Mouse (Mus musculus): ENCODE measurements around the gene 4933411K16Rik.
"Not testable (repeated sequence)": the region's sequence is repeated elsewhere in the genome, so short reads cannot be mapped to it uniquely, and the experiment has no call there.

4933411K16Rik gene

DNA sequence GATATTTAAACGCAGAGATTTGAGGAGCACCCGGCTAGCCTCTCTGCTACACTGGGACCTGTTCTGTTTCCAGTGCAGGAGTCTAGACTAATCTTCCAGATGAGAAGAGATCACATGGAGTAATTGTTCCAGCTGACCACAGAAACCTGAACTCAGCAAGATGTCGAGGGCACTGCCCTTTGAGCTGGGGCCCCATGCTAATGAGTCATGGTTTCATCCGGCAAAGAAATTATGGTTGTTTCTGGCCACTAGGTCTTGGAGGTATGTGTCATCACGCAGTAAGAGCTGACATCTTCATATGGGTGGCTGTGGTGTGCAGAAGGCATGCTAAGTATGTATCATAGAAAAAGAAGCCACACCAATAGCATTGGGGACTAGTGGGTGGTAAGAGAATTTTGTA is 27.9 kb downstream of the 4933411K16Rik start:
- DNase-seq = no peak

DNA sequence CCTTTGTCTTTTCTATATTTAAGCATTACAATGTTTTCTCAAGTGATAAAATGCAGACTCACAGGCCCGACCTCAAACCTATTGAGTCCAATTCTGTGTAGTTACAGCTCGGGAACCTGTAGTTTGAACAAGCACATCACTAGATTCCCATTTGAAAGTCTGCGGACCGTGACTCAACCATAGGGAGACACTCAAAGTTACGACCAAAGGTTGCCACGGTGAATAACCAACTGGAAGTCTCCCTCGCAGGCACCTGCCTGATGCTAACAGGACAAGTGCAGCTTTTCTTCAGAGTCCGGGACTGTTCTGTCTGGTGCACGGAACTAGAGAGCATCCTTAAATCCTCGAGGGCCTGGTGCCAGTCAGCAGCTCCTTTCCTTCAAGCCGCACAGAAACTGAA is 28.4 kb downstream of the 4933411K16Rik start:
- no peak for DNase-seq

DNA sequence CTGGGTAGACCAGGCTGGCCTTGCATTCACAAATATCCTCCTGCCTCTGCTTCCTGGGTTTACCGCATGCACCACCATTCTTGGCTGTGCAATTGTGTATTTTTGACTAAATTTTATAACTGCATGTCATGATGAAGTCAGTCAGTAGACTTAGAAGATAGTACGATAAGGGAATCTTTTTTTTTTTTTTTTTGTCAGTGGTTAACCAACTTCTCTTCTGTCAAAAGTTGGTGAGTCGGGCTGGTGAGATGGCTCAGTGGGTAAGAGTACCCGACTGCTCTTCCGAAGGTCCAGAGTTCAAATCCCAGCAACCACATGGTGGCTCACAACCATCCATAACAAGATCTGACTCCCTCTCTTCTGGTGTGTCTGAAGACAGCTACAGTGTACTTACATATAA is 29.6 kb downstream of the 4933411K16Rik start:
- not testable (repeated sequence) for DNase-seq

DNA sequence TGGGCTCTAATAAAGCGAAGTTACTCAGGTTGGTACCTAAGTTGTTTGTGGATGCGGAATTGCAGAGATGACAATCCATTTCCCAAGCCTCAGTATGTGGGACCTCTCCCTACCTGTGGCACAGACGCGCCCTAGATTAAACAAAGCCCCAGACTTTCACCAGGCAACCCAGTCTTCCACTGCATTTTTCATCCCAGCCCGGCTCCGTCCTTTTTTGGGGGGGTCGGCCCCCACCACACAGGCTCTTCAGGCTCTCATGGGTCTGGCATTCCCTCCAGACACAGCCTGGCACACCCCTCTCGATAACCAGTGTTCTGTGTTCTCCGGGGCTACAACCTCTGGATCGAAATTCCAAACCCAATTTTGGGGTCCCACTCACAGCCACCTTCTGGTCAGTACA is 33.6 kb downstream of the 4933411K16Rik start:
- DNase-seq = no peak

DNA sequence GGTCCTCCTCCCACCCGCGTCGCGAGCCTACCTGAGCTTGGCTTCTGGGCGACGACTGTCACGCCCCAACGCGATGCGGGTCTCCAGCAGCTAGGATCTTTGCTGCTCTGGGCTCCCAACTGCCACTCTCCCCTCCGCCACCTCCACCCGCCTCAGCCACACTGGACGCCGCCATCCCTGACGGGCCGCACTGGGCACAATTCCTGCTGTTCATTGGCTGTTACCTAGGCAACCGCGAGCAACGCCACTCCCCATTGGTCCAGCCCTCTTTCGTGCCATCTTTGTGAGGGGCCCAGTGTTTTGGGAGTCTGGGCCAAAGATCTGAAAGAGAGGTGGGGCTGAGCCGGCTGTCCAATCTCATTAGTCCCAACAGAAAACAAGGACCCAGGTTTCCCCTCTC is 34.1 kb downstream of the 4933411K16Rik start, which contains the start of gene Morn4:
Gene Morn4 (minus strand): TSS at position 192 of the 400 bp plus-strand sequence.
- peak; percentile 93 for DNase-seq

DNA sequence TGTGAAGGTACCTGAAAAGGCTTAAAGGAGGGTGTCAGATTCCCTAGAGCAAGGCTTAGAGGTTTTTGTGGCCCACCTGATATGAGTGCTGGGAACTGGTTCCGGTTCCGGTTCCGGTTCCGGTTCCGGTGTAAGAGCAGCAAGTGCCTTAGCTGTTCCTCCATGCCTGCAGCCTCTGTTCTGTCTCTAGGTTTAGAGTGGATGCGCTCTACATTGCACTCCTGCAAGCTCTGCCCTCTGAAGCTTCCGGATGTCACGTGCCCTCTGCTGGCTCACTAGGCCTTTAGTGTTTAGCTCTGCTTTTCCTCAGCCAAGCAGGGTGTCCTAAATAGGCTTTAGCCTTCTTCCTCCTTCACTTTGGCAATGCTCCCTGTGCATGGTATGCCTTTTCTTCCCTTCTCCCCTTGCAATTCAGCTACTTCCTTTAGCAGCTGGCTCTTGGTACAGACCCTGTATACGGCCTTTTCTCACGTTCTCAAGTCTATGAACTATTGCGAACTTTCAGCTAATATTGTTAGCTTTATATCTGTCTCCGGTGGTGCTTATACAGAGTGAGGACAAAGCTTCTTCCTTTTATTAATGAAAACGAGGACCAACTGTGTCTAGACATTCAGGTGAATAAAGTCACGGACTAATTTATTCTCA is 37.2 kb downstream of the 4933411K16Rik start:
- DNase-seq = peak; percentile 67

DNA sequence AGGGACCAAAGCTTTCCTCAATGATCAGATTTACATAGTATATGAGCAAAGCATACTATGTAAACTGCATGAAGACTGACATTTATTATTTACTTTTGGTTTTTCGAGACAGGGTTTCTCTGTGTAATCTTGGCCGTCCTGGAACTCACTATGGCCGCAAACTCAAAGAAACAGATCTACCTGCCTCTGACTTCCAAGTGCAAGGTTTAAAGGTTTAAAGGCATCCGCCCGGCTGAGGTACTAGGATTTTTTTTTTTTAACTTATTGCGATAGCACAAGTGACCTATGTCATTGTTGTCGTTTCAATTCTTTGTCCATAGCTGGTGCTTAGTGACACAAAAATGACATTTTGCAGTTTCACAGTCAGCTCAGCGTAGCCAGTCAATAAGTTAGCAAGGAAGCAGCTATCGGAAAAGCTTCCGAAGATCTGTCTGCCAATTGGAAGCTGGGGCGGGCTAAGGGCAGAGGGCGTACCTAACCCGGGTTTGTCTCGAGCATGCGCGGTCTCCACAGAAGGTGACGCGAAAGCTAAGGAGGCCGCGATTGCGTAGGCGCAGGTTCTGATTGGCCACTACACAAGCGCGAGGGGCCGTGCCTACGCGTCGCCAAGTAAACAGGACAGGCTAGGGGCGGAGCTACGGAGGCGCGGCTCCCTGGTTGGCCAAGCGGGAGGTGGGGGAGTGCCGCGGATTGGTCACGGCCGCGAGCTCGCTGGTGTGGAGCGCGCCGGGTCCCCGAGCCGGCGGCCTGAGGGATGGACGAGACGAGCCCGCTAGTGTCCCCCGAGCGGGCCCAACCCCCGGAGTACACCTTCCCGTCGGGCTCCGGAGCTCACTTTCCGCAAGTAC is 37.9 kb downstream of the 4933411K16Rik start, which contains the start of gene Pi4k2a:
Gene Pi4k2a (plus strand): TSS at position 723 of the 848 bp plus-strand sequence.
- DNase-seq = peak; percentile 99

DNA sequence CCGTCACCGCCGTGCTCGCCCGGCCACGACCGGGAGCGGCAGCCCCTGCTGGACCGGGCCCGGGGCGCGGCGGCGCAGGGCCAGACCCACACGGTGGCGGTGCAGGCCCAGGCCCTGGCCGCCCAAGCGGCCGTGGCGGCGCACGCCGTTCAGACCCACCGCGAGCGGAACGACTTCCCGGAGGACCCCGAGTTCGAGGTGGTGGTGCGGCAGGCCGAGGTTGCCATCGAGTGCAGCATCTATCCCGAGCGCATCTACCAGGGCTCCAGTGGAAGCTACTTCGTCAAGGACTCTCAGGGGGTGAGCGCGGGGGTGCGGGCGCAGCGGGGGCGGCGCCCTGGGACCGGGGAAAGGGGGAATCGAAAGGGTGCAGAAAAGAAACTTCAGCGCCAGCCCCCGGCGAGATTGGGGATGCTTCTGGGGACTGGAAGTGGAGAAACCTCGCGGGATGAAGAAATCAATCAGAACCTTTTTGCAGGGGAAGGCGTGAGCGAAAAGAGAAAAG is 38.6 kb downstream of the 4933411K16Rik start:
- DNase-seq = no peak

DNA sequence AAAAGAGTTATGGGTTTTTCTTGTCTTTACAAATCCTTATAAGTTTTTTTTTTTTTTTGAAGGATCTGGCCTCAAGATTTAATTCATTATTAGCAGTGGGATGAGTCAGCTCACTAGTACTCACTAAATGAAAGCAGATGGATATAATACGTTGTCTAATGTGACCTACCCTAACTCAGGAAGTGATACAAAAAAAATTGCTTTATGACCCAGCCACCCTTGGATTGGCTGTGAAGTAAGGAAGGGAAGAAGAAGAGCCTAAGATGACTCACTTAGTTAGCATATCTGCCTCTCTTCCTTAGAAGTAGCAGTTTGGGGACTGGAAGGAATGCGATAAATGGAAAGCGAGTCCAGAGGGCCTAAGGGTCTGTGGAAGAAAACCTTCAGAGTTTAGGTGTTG is 47.4 kb downstream of the 4933411K16Rik start:
- no peak for DNase-seq

Measured in cerebellum, adult 9-10 months (tissue).